ENCODE assay signal across 8 mouse cellular contexts in the genomic region with DNA sequence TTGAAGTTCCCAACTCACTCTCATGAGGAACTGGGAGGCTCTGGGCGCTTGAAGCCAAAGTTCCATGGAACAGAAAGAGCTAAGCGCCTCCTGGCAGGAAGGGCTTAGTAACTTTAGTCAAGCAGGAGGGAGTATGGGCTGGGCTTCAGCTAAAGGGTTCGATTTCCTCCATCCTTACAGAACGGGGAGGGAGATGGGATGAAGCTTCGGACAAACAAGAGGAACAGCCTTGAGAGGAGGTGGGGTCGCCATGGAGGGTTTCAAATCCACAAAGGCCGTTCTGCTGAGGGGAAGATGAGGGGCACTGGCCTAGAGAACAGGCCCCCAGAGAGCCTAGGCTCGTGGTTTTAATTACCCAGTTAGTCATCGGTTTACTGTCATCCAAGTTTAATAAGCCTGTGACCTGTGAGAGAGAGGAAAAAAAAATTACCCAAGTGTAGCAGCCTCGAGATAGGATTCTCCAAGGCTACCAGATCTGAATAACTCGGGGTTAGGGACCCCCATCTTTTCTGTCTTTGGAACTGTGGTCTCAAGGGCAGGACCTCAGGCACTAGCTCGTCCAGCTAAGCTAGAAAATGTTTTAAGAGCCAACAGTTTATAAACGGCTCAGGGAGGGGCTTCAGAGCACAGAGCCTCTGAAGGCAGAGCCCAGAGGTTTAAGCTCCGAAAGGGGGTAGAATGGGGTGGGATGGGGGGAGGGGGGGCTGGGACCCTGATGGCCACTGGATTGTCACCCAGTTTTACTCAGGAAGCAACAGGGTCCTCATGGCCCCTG.
DNase-seq lines count a peak whose midpoint lies in the region; ATAC-seq lines count a peak whose summit lies in the region.

No protein-coding gene starts in this region.

- no peak for ATAC-seq in midbrain, embryonic 16.5 days
- ATAC-seq in embryonic facial prominence, embryonic 11.5 days (replicated peaks; ENCODE audit: insufficient number of reproducible peaks, low FRiP score, low TSS enrichment, low read depth) = peak; percentile 44
- ATAC-seq in heart, embryonic 16.5 days (replicated peaks; ENCODE audit: extremely low read depth, insufficient read depth, low FRiP score) = peak; percentile 26; the same call in 1 of the 2 replicates

- H3K27me3 ChIP-seq in midbrain, embryonic 10.5 days (ENCODE audit: low read depth, poor library complexity, severe bottlenecking) = peaks cover 18% of the 10 kb centered on the region
- no peaks in the 10 kb centered on the region; the same call in 1 of the 2 replicates for H3K27me3 ChIP-seq in midbrain, embryonic 16.5 days (ENCODE audit: control insufficient read depth, insufficient read depth, low read depth, low read length)
- H3K27me3 ChIP-seq in embryonic facial prominence, embryonic 11.5 days (ENCODE audit: control insufficient read depth, insufficient read depth, low read length) = no peaks in the 10 kb centered on the region
- H3K27me3 ChIP-seq in heart, embryonic 16.5 days (ENCODE audit: control insufficient read depth, insufficient read depth, low read length) = no peaks in the 10 kb centered on the region

- peaks cover 33% of the 10 kb centered on the region for H3K4me1 ChIP-seq in midbrain, embryonic 10.5 days
- H3K4me1 ChIP-seq in midbrain, embryonic 16.5 days (ENCODE audit: control insufficient read depth, insufficient read depth, low read length) = peaks cover 14% of the 10 kb centered on the region
- H3K4me1 ChIP-seq in embryonic facial prominence, embryonic 11.5 days (ENCODE audit: control insufficient read depth, insufficient read depth, low read length) = peaks cover 3% of the 10 kb centered on the region; the same call in 1 of the 2 replicates
- peaks cover 35% of the 10 kb centered on the region for H3K4me1 ChIP-seq in heart, embryonic 16.5 days (ENCODE audit: control insufficient read depth, insufficient read depth, low read length)

- no peak overlapping the region for H3K9ac ChIP-seq in midbrain, embryonic 16.5 days (ENCODE audit: low read depth, low read length)
- peak overlapping the region; percentile 29; the same call in 1 of the 2 replicates for H3K9ac ChIP-seq in embryonic facial prominence, embryonic 11.5 days (replicated peaks; ENCODE audit: low read length)
- peak overlapping the region; percentile 51 for H3K9ac ChIP-seq in heart, embryonic 16.5 days (ENCODE audit: low read length)

- H3K4me3 ChIP-seq in midbrain, embryonic 10.5 days = no peak overlapping the region
- H3K4me3 ChIP-seq in midbrain, embryonic 16.5 days (ENCODE audit: low read depth, low read length) = no peak overlapping the region
- no peak overlapping the region for H3K4me3 ChIP-seq in embryonic facial prominence, embryonic 11.5 days (ENCODE audit: low read depth, low read length)
- H3K4me3 ChIP-seq in heart, embryonic 16.5 days (ENCODE audit: low read length) = peak overlapping the region; percentile 7; the same call in 1 of the 2 replicates

- no peak overlapping the region for H3K4me2 ChIP-seq in midbrain, embryonic 16.5 days (ENCODE audit: low read length)
- H3K4me2 ChIP-seq in embryonic facial prominence, embryonic 11.5 days (ENCODE audit: low read depth, low read length) = no peak overlapping the region
- H3K4me2 ChIP-seq in heart, embryonic 16.5 days (ENCODE audit: low read depth, low read length) = peak overlapping the region; percentile 16

- no peak for DNase-seq in midbrain, embryonic 10.5 days (ENCODE audit: low spot score)
- DNase-seq in embryonic facial prominence, embryonic 11.5 days (ENCODE audit: low spot score) = peak; percentile 58
- peak; percentile 76 for DNase-seq in skeletal muscle tissue, adult 2 months (ENCODE audit: low read depth, low spot score)
- no peak for DNase-seq in right cerebral cortex, postnatal 25 days
- no peak for DNase-seq in right cerebral cortex, postnatal 4 days
- no peak for DNase-seq in spleen, postnatal 4 days (ENCODE audit: low spot score in 2 of 2)

- H3K9me3 ChIP-seq in midbrain, embryonic 10.5 days (replicated peaks) = no peaks in the 10 kb centered on the region; the same call in 1 of the 2 replicates
- no peaks in the 10 kb centered on the region for H3K9me3 ChIP-seq in midbrain, embryonic 16.5 days (replicated peaks; ENCODE audit: control insufficient read depth, low read length, poor library complexity, severe bottlenecking)
- no peaks in the 10 kb centered on the region for H3K9me3 ChIP-seq in embryonic facial prominence, embryonic 11.5 days (replicated peaks; ENCODE audit: control insufficient read depth, low read length)
- no peaks in the 10 kb centered on the region for H3K9me3 ChIP-seq in heart, embryonic 16.5 days (replicated peaks; ENCODE audit: control insufficient read depth, low read length)

- 30% methylated on average over 14 of the region's 14 CpGs for WGBS in midbrain, embryonic 10.5 days
- WGBS in midbrain, embryonic 16.5 days = 22% methylated on average over 14 of the region's 14 CpGs
- WGBS in embryonic facial prominence, embryonic 11.5 days = 16% methylated on average over 14 of the region's 14 CpGs
- WGBS in heart, embryonic 16.5 days = 55% methylated on average over 14 of the region's 14 CpGs

- peak overlapping the region; percentile 61 for H3K27ac ChIP-seq in midbrain, embryonic 10.5 days (replicated peaks)
- no peak overlapping the region for H3K27ac ChIP-seq in midbrain, embryonic 16.5 days (ENCODE audit: low read length)
- H3K27ac ChIP-seq in embryonic facial prominence, embryonic 11.5 days (replicated peaks; ENCODE audit: low read depth, low read length) = peak overlapping the region; percentile 53; the same call in 1 of the 2 replicates
- H3K27ac ChIP-seq in heart, embryonic 16.5 days (ENCODE audit: low read length) = peak overlapping the region; percentile 68

- no peaks in the 10 kb centered on the region for H3K36me3 ChIP-seq in midbrain, embryonic 10.5 days
- no peaks in the 10 kb centered on the region for H3K36me3 ChIP-seq in midbrain, embryonic 16.5 days (ENCODE audit: control insufficient read depth, insufficient read depth, low read length)
- no peaks in the 10 kb centered on the region for H3K36me3 ChIP-seq in embryonic facial prominence, embryonic 11.5 days (replicated peaks; ENCODE audit: control insufficient read depth, insufficient read depth, low read depth, low read length)
- H3K36me3 ChIP-seq in heart, embryonic 16.5 days (ENCODE audit: control insufficient read depth, insufficient read depth) = no peaks in the 10 kb centered on the region

Comparison
In these comparisons a context has a peak if more than half of its experiments do, and no peak if none do; other contexts are left out.
1. DNase-seq: peak in embryonic facial prominence, embryonic 11.5 days (single experiment) and skeletal muscle tissue, adult 2 months (single experiment); none in midbrain, embryonic 10.5 days (single experiment), right cerebral cortex, postnatal 25 days (single experiment), right cerebral cortex, postnatal 4 days (single experiment) and spleen, postnatal 4 days (0 of 2).